ENCODE assay signal across 8 mouse cellular contexts in the genomic region with DNA sequence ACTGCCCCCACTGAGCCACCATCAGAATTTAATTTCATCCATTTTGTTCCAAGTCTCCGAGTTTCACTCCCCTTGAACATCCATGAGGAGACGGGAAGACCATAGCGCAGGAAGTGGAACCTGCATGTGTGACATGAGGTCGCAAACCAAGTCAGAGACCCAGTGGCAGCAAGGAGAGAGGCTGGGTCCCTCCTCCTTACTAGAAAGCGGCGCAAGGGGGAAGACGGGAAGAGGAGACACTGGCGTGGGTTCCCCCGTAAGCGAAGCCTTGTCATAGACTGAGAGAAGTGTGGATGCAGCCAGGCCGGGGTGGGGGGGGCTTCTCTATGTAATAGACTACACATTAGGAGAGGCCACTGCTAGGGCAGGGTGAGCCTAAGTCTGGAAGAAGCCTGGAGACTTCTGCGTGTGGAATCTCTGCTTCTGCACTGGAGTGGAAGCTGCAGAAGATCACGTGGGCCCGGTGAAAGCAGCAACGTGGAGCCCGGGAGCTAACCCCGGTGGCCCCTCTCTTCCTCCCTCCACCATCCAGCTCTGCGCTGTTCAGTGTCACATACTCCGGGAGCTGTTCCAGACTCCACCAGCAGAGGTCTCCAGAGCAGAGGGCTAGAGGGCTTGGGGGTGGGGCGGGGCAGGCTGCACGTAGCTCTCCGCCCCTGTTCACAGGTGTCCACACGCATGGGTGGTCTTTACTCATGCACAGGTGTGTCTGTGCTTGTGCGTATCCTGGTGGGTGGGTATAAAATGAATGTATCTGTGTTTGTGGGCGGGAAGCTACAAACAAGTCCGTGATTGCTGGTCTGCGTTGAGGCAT.
DNase-seq lines count a peak whose midpoint lies in the region; ATAC-seq and TF ChIP-seq lines count a peak whose summit lies in the region.

No protein-coding gene starts in this region.

- H3K27me3 ChIP-seq in lung, embryonic 14.5 days (ENCODE audit: insufficient read depth, low read length): no peaks in the 10 kb centered on the region

- WGBS in lung, embryonic 14.5 days: 21% methylated on average over 27 of the region's 27 CpGs
- 25% methylated on average over 27 of the region's 27 CpGs for WGBS in olfactory bulb, adult 2 months

- no peaks in the 10 kb centered on the region for H3K36me3 ChIP-seq in lung, embryonic 14.5 days (ENCODE audit: insufficient read depth)

- peak; percentile 33 for DNase-seq in MEL-GATA-1-ER (ENCODE audit: extremely low read depth, low read depth)
- peak; percentile 70 for DNase-seq in cerebellum, adult 8-10 months
- DNase-seq in layer of hippocampus, adult 8-10 months (ENCODE audit: low spot score in 2 of 2): peak; percentile 41 to 75
- peak; percentile 94 for DNase-seq in lung, embryonic 14.5 days
- peak; percentile 77 to 79 for DNase-seq in thymus, adult 18-20 months

- H3K4me1 ChIP-seq in lung, embryonic 14.5 days (ENCODE audit: insufficient read depth): peaks cover 14% of the 10 kb centered on the region
- H3K4me1 ChIP-seq in olfactory bulb, adult 2 months (ENCODE audit: control insufficient read depth, insufficient read depth, low read length): peaks cover 15% of the 10 kb centered on the region

- ATAC-seq in frontal cortex, adult (ENCODE audit: low TSS enrichment): peak; percentile 90
- peak; percentile 83 to 87 for ATAC-seq in hematopoietic stem cell, adult 5-6 weeks (replicated peaks in 1 of 2; ENCODE audit: insufficient read depth in 1 of 2, low FRiP score in 2 of 2, low TSS enrichment in 1 of 2, low read depth in 1 of 2, poor library complexity in 2 of 2, severe bottlenecking in 2 of 2)
- peak; percentile 79 for ATAC-seq in lung, embryonic 14.5 days (ENCODE audit: insufficient read depth)

- H3K4me2 ChIP-seq in lung, embryonic 14.5 days: peak overlapping the region; percentile 53

- H3K9ac ChIP-seq in lung, embryonic 14.5 days: peak overlapping the region; percentile 40; the same call in 1 of the 2 replicates

- peak overlapping the region; percentile 9; the same call in 1 of the 2 replicates for H3K4me3 ChIP-seq in lung, embryonic 14.5 days (ENCODE audit: low read depth, low read length)
- no peak overlapping the region for H3K4me3 ChIP-seq in olfactory bulb, adult 2 months (ENCODE audit: insufficient read depth, low read depth, low read length)

- no peaks in the 10 kb centered on the region; the same call in 1 of the 2 replicates for H3K9me3 ChIP-seq in lung, embryonic 14.5 days (ENCODE audit: low read depth, low read length)

- TF ChIP-seq CTCF in lung, embryonic 14.5 days (IDR thresholded peaks at IDR 0.05; ENCODE audit: low read depth): peak; percentile 99
- peak; percentile 98 for TF ChIP-seq CTCF in olfactory bulb, adult 2 months (IDR thresholded peaks at IDR 0.05; ENCODE audit: insufficient read depth, low read depth, low read length)

- peak overlapping the region; percentile 26 for H3K27ac ChIP-seq in lung, embryonic 14.5 days (ENCODE audit: low read depth)
- no peak overlapping the region for H3K27ac ChIP-seq in olfactory bulb, adult 2 months (ENCODE audit: insufficient read depth, low read depth, low read length)

- TF ChIP-seq POLR2A in olfactory bulb, adult 2 months (IDR thresholded peaks at IDR 0.05; ENCODE audit: insufficient read depth, low read depth, low read length): no peak

Comparison
In these comparisons a context has a peak if more than half of its experiments do, and no peak if none do; other contexts are left out.
1. DNase-seq: peak in every context shown above with its lines; median percentile 94 in lung, embryonic 14.5 days; 78 in thymus, adult 18-20 months; 70 in cerebellum, adult 8-10 months; 58 in layer of hippocampus, adult 8-10 months; 33 in MEL-GATA-1-ER.